Mouse (Mus musculus): ENCODE measurements at regions not wholly inside any gene's neighbourhood (a gene's known extent, or its start where the extent isn't known, plus 50 kb on each side); places are given as distances from the start of the nearest gene placed in this dataset.
"Not testable (repeated sequence)": the region's sequence is repeated elsewhere in the genome, so short reads cannot be mapped to it uniquely, and the experiment has no call there.

DNA sequence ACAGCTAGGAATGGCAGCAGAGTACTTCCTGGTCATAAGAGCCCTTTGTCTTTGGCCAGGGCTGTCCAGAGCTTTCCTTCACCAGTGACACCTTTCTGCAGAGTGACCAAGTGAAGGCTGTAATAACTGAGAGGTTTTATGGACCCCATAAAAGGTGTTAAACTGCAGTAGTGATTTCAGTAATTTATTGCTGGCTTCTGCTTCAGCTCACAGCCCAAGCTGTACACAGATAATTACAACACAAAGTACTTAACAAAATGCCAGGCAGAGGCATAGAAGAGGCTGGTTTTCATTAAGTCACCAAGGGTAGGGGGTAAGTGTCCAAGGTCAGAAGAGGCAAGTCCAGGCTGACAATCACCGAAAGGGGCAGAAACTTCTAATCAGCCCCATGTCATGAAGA, 83.8 kb downstream of the Eif4e start:
- no peak for DNase-seq (ENCODE audit: low spot score)

- no peak for DNase-seq (ENCODE audit: low spot score)
Measured at GRCm38 (mm10) chr3:138612884-138613653, 87.1 kb downstream of the Eif4e start.

- no peak for DNase-seq (ENCODE audit: low spot score)
Measured at GRCm38 (mm10) chr3:138613680-138614079, 87.7 kb downstream of the Eif4e start.

DNA sequence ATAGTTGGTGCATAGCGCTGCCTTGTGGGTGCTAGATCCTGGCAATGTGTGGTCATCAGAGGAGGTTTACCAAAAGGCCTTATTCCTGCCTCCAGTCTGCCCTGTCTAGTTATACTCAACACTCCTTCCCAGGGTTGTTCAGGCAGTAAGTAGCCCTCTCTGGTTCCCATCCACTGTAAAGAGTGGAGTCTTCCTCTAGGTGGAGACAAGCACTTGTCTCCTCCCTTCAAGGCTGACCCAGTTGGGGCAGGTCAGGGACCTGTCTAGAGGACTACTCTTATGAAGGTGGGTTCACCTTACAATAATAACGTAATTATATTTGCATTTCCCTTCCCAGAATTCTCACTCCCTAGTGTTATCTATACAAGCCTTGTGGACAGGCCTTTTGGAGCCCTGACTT, 88.9 kb downstream of the Eif4e start:
- DNase-seq (ENCODE audit: low spot score): no peak

DNA sequence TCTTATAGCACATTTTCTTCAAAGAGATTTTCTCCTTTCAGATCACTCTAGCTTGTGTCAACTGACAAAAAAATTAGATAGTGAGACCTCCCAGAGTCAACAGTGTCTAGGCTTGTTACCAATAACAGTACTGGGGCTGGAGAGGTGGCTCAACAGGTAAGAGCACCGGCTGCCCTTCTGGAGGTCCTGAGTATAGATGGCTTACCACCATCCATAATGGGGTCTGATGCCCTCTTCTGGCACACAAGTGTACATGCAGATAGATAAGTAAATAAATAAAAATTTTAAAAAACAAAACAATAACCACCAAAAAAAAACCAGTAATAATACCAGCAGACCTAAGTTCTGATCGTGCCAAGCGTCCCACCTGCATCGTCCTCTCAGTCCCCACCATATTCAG, 94.3 kb downstream of the Eif4e start:
- no peak for DNase-seq (ENCODE audit: low spot score)

DNA sequence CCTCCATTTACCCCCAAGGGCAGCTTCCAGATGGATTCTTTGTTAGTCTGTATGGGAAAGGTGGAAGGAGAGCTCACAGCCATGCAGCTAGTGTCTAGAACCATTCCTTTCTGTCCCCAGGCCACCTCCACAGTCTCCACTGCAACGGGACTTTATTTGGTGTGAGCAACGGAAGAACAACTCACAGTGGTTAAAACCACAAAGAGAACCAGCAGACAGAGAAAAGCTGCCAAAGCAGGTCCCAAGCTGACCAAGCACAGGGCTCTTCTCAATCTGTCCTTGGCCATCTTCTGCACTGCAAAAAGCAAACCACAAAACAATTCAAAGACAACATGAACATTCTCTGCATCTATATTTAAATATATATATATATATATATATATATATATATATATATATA, 98.1 kb downstream of the Eif4e start:
- no peak for DNase-seq (ENCODE audit: low spot score)

- peak; percentile 42 for DNase-seq (ENCODE audit: low spot score)
Measured at GRCm38 (mm10) chr3:138626230-138626629, 100.3 kb downstream of the Eif4e start.

GRCm38 (mm10) chr3:138630231-138630630, 104.3 kb downstream of the Eif4e start:
- no peak for DNase-seq (ENCODE audit: low spot score)

DNA sequence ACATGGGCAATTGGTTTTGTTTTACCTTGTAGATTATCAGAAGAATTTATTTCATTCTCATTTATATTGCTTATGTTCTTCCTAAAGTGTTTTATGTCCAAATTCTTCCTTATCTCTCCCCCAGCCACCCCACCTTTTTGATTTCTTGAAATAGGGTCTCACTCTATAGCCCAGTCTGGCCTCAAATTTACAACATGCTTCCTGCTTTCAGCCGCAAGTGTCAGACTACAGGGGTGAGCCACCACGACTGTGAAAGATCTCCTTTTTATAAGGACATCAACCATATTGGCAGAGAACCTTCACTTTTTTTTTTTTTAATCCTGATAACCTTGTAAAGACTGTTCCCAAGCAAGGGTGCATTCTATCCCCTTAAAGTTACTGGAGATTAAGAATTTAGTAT, 106.1 kb downstream of the Eif4e start:
- no peak for DNase-seq (ENCODE audit: low spot score)

DNA sequence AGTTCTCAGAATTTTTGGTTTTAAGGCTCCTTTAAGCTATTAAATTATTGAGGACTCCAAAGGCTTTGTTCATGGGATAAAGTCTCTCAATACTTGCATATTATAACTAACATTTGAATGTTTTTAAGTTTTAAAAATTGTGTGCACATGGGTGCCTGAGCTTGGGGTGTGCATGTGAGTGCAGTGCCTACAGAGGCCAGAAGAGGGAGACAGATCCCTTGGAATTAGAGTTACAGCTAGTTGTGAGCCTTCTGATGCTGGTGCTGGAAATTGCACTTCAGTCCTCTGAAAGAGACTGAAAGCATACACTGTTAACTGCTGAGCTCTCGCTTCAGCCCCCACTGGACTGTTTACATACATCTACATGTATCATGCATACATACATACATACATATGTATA, 100.0 kb upstream of the Tspan5 start:
- DNase-seq (ENCODE audit: low spot score): no peak

- no peak for DNase-seq (ENCODE audit: low spot score)
Measured at GRCm38 (mm10) chr3:138643951-138644285, 98.1 kb upstream of the Tspan5 start.

GRCm38 (mm10) chr3:138644286-138644951, 97.6 kb upstream of the Tspan5 start:
- no peak for DNase-seq (ENCODE audit: low spot score)

- peak; percentile 47 for DNase-seq (ENCODE audit: low spot score)
Measured at GRCm38 (mm10) chr3:138645320-138645719, 96.7 kb upstream of the Tspan5 start.

DNA sequence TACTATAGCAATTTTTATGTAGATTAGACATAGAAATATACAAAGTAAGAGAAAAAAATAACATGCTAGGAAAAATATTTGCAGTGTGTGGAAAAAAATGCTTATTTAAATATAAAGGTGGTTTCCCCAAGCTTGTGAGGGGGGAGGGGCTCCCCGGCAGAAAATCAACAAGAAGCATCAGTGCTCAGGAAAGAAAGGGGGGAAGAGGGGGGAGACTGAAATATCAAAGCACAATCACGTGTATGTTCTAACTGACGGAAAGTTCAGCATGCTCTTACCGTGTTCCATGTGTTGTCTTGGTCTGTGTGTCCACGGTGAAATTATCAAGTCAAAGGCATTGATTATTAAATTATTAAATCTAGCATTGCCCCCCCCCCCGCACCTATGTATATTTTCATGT, 92.3 kb upstream of the Tspan5 start:
- no peak for DNase-seq (ENCODE audit: low spot score)

DNA sequence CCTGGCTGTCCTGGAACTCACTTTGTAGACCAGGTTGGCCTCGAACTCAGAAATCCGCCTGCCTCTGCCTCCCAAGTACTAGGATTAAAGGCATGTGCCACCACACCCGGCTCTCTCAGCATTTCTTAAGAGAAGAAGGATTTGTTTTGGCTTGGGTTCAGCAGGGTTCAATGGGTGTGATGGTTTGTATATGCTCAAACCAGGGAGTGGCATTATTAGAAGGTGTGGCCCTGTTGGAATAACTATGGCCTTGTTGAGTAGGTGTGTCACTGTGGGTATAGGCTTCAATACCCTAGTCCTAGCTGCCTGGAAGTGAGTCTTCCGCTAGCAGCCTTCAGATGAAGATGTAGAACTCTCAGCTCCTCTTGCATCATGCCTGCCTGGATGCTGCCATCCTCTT, 91.3 kb upstream of the Tspan5 start:
- DNase-seq (ENCODE audit: low spot score): not testable (repeated sequence)

DNA sequence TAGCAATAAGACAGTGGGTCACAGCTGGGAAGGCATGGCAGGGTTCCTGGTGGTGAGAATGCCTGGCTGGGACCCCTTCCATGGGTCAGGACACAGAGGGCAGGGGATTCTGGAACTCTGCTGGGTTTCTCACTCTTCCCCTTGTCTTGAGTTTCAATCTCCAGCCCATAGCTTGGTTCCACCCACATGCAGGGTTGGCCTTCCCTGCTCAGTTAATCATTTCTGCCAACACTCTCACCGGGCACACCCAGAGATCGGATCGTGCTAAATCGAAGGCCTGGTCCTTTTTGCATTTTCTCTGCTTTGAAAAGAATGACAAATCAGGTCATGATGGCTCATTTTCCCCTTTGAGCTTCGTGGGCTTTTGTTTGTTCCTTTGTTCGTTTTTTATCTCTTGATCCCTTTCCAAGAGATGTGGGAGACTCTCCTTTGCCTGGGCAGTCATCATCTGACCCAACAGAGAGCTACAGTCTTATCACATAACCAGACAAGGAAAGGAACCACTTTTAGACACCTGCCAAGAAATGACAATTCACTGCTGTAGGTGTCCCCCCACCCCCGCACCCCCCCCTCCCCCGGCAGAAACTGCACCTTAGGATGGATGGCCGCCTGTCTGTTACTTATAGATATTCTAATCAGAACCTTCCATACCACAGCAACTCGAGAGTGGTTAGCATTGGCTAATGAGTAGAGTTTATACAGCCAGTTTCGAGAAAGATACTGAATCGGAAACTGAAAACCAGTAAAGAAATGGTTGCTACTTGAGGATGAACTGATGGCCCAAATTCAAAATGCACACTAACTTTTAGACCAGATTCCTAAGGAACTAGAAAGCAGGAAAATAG, 90.4 kb upstream of the Tspan5 start:
- no peak for DNase-seq (ENCODE audit: low spot score)

DNA sequence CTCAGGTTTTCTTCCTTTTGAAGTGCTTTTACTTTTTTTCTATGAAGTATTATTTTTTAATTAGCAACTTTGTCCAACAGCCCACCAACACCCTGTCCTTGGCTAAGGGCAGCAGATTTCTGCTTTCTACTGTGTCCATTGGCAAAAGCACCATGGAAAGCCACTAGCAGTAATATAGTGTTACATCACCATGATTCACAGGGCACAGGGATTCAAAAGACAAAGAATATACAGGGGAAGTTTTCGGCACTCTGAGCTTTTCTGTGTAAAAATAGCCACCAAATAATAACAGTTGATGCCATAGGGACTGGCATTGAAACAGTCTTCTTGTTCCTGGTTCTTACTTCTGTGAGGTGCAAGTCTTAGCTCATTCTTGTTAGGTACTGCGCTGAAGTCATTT, 89.8 kb upstream of the Tspan5 start:
- DNase-seq (ENCODE audit: low spot score): no peak

GRCm38 (mm10) chr3:138652685-138653084, 89.3 kb upstream of the Tspan5 start:
- no peak for DNase-seq (ENCODE audit: low spot score)

DNA sequence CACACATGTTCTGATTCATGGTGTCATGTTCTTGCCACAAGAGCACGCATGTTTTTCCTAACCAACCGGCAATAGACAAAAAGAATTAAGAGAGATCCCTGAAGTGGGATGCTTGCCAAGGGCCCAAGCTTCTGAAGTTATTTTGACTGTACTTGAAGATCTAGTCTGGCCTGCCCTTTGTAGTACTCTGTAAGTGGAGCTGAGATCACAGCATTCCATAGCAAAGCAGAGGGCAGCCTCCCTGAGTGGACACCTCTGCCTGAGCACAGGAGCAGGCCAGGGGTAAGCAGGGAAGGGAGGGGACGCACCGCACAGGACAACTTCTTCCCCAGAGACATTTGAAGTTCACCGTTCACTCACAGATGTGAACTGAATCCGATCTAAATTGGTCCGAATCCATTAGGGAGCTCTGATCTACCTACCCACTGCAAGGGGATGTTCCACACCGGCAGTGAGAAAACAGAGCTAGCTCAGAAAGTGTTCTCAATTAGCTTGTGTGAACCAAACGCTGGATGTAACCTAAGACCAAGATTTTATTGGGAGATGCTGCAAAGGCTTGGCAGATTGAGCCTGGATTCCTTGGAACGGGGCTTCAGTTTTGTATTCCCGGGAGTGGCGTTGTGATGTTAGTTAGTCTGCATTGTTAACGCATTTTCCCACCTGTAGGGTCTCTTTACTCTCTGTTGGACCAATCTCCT, 88.3 kb upstream of the Tspan5 start:
- DNase-seq (ENCODE audit: low spot score): no peak

DNA sequence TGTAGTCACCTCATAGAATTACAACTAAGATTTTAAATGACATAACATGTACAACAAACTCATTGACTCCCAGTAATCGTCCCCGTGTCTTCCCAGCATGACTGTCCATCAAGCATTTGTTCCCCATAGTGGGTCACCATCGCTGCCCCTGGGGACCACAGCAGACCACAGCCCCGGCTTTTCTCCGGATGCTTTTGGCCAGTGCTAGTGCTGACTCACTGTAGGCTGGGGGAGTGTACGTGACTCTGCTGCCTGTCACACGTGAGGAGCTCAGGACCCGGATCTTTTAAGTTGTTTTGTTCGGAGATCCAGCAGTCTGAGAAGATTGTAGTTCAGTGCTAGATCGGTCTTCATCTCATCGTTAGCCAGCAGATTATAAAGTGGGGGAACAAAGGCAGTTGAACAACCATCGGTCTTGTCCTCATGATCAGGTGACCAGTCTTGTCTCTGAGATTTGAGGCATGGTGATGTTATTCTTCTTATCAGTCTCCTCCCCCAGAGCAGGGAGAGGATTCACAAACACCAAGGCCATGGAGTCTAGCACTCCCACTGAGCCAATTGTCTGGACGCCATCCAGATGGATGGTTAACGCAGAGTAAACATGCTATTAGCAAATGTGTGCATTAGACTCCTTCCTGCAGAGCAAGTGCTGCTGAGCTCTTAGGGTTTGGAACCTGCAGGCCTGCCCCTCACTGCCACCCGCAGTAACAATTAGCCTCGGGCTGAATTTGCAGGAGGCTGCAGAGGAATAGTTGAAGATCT, 87.2 kb upstream of the Tspan5 start:
- DNase-seq (ENCODE audit: low spot score): no peak

DNA sequence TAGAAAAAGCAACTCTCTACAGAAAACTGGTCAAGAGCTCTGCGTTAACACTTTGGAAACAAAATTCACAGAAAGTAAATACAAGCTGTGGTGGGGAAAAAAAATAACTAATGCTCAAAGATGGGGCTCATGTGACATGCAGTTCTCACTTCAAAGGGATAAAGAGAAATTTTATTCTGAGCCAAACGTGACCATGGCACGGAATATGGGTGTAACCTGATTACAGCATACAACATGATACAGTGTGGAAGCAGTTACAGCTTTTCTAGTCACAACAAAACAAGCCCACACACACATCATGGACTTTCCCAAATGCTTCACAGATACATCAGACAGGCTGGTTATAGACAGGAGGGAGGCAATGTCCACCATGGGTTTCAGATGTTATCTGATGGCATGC, 86.5 kb upstream of the Tspan5 start:
- DNase-seq (ENCODE audit: low spot score): no peak

GRCm38 (mm10) chr3:138662625-138663024, 79.4 kb upstream of the Tspan5 start:
- no peak for DNase-seq (ENCODE audit: low spot score)

Data from left cerebral cortex, adult 11 months (tissue).